Mouse (Mus musculus): Measurements from ENCODE around the gene Pcsk5. TPM values are rescaled to one million over a fixed set of nuclear protein-coding genes. Genes with fewer than 3 reads are reported as not detected.

The Pcsk5 gene
- total and polyA plus RNA-seq, 3 experiments: 0.27 TPM; not detected in 2

GRCm38 (mm10) chr19:17570936-17571335 lies 266.5 kb downstream of the Pcsk5 start:
- TF ChIP-seq POLR2AphosphoS5 (IDR thresholded peaks at IDR 0.05; ENCODE audit: insufficient replicate concordance, low read depth, low read length) (no peak), TAL1 (conservative IDR thresholded peaks at IDR 0.05; ENCODE audit: low read depth, low read length) (no peak)
- H3K27me3 ChIP-seq (ENCODE audit: insufficient read depth, low read length): peaks cover 4% of the 10 kb centered on the region; the same call in 1 of the 2 replicates
- H3K9me3 ChIP-seq (replicated peaks): no peaks in the 10 kb centered on the region
- DNase-seq (ENCODE audit: low spot score) (no peak), ATAC-seq (ENCODE audit: extremely low read depth, insufficient number of reproducible peaks, low FRiP score, poor library complexity, severe bottlenecking) (no peak)
- H3K36me3 ChIP-seq (replicated peaks): no peaks in the 10 kb centered on the region
- no peaks in the 10 kb centered on the region for H3K4me1 ChIP-seq (ENCODE audit: insufficient read depth, low read depth, low read length)
- no peak overlapping the region for H3K4me3 ChIP-seq (ENCODE audit: low read depth, low read length)

GRCm38 (mm10) chr19:17567264-17567663 lies 270.2 kb downstream of the Pcsk5 start:
- Histone ChIP-seq H3K27me3 (ENCODE audit: insufficient read depth, low read length) (no peaks in the 10 kb centered on the region), H3K9me3 (replicated peaks) (no peaks in the 10 kb centered on the region), H3K4me1 (ENCODE audit: insufficient read depth, low read depth, low read length) (no peaks in the 10 kb centered on the region), H3K36me3 (replicated peaks) (no peaks in the 10 kb centered on the region), H3K4me3 (ENCODE audit: low read depth, low read length) (no peak overlapping the region)
- no peak for DNase-seq (ENCODE audit: low spot score)
- no peak for TF ChIP-seq POLR2AphosphoS5 (IDR thresholded peaks at IDR 0.05; ENCODE audit: insufficient replicate concordance, low read depth, low read length)
- no peak for TF ChIP-seq CTCF (IDR thresholded peaks at IDR 0.05; ENCODE audit: low read depth, low read length)
- no peak for TF ChIP-seq GATA1 (IDR thresholded peaks at IDR 0.05; ENCODE audit: borderline replicate concordance, low read length)
- no peak for TF ChIP-seq GATA2 (IDR thresholded peaks at IDR 0.05; ENCODE audit: borderline replicate concordance, low read depth, low read length)
- TF ChIP-seq TAL1 (conservative IDR thresholded peaks at IDR 0.05; ENCODE audit: low read depth, low read length): no peak
- no peak for ATAC-seq (ENCODE audit: extremely low read depth, insufficient number of reproducible peaks, low FRiP score, poor library complexity, severe bottlenecking)

GRCm38 (mm10) chr19:17566097-17566496 lies 271.3 kb downstream of the Pcsk5 start:
- ATAC-seq (ENCODE audit: extremely low read depth, insufficient number of reproducible peaks, low FRiP score, poor library complexity, severe bottlenecking) (no peak), DNase-seq (ENCODE audit: low spot score) (no peak)
- H3K4me1 ChIP-seq (ENCODE audit: insufficient read depth, low read depth, low read length): no peaks in the 10 kb centered on the region
- TF ChIP-seq CTCF (IDR thresholded peaks at IDR 0.05; ENCODE audit: low read depth, low read length) (no peak), GATA1 (IDR thresholded peaks at IDR 0.05; ENCODE audit: borderline replicate concordance, low read length) (no peak), TAL1 (conservative IDR thresholded peaks at IDR 0.05; ENCODE audit: low read depth, low read length) (no peak), POLR2AphosphoS5 (IDR thresholded peaks at IDR 0.05; ENCODE audit: insufficient replicate concordance, low read depth, low read length) (no peak), GATA2 (IDR thresholded peaks at IDR 0.05; ENCODE audit: borderline replicate concordance, low read depth, low read length) (no peak)
- no peak overlapping the region for H3K4me3 ChIP-seq (ENCODE audit: low read depth, low read length)
- H3K9me3 ChIP-seq (replicated peaks): no peaks in the 10 kb centered on the region
- no peaks in the 10 kb centered on the region for H3K27me3 ChIP-seq (ENCODE audit: insufficient read depth, low read length)
- H3K36me3 ChIP-seq (replicated peaks): no peaks in the 10 kb centered on the region

GRCm38 (mm10) chr19:17558764-17559163 lies 278.7 kb downstream of the Pcsk5 start:
- no peak for ATAC-seq (ENCODE audit: extremely low read depth, insufficient number of reproducible peaks, low FRiP score, poor library complexity, severe bottlenecking)
- H3K4me3 ChIP-seq (ENCODE audit: low read depth, low read length): no peak overlapping the region

GRCm38 (mm10) chr19:17555159-17555558 lies 282.3 kb downstream of the Pcsk5 start:
- no peaks in the 10 kb centered on the region for H3K9me3 ChIP-seq (replicated peaks)
- no peaks in the 10 kb centered on the region for H3K36me3 ChIP-seq (replicated peaks)
- H3K27me3 ChIP-seq (ENCODE audit: insufficient read depth, low read length): no peaks in the 10 kb centered on the region
- ATAC-seq (ENCODE audit: extremely low read depth, insufficient number of reproducible peaks, low FRiP score, poor library complexity, severe bottlenecking) (no peak), DNase-seq (ENCODE audit: low spot score) (no peak)
- TF ChIP-seq GATA1 (IDR thresholded peaks at IDR 0.05; ENCODE audit: borderline replicate concordance, low read length) (no peak), CTCF (IDR thresholded peaks at IDR 0.05; ENCODE audit: low read depth, low read length) (no peak), TAL1 (conservative IDR thresholded peaks at IDR 0.05; ENCODE audit: low read depth, low read length) (no peak), POLR2AphosphoS5 (IDR thresholded peaks at IDR 0.05; ENCODE audit: insufficient replicate concordance, low read depth, low read length) (no peak), GATA2 (IDR thresholded peaks at IDR 0.05; ENCODE audit: borderline replicate concordance, low read depth, low read length) (no peak)
- no peaks in the 10 kb centered on the region for H3K4me1 ChIP-seq (ENCODE audit: insufficient read depth, low read depth, low read length)
- no peak overlapping the region for H3K4me3 ChIP-seq (ENCODE audit: low read depth, low read length)

More at GRCm38 (mm10) chr19:17558764-17559163, 278.7 kb downstream of the Pcsk5 start:
- DNase-seq (ENCODE audit: low spot score): no peak
- TF ChIP-seq CTCF (IDR thresholded peaks at IDR 0.05; ENCODE audit: low read depth, low read length) (no peak), TAL1 (conservative IDR thresholded peaks at IDR 0.05; ENCODE audit: low read depth, low read length) (no peak), GATA2 (IDR thresholded peaks at IDR 0.05; ENCODE audit: borderline replicate concordance, low read depth, low read length) (no peak), GATA1 (IDR thresholded peaks at IDR 0.05; ENCODE audit: borderline replicate concordance, low read length) (no peak), POLR2AphosphoS5 (IDR thresholded peaks at IDR 0.05; ENCODE audit: insufficient replicate concordance, low read depth, low read length) (no peak)
- Histone ChIP-seq H3K27me3 (ENCODE audit: insufficient read depth, low read length) (no peaks in the 10 kb centered on the region), H3K4me1 (ENCODE audit: insufficient read depth, low read depth, low read length) (no peaks in the 10 kb centered on the region), H3K9me3 (replicated peaks) (no peaks in the 10 kb centered on the region), H3K36me3 (replicated peaks) (no peaks in the 10 kb centered on the region)

GRCm38 (mm10) chr19:17554571-17554970 lies 282.9 kb downstream of the Pcsk5 start:
- no peak overlapping the region for H3K4me3 ChIP-seq (ENCODE audit: low read depth, low read length)
- no peaks in the 10 kb centered on the region for H3K36me3 ChIP-seq (replicated peaks)
- TF ChIP-seq TAL1 (conservative IDR thresholded peaks at IDR 0.05; ENCODE audit: low read depth, low read length) (no peak), GATA1 (IDR thresholded peaks at IDR 0.05; ENCODE audit: borderline replicate concordance, low read length) (no peak), CTCF (IDR thresholded peaks at IDR 0.05; ENCODE audit: low read depth, low read length) (no peak), POLR2AphosphoS5 (IDR thresholded peaks at IDR 0.05; ENCODE audit: insufficient replicate concordance, low read depth, low read length) (no peak), GATA2 (IDR thresholded peaks at IDR 0.05; ENCODE audit: borderline replicate concordance, low read depth, low read length) (no peak)
- no peaks in the 10 kb centered on the region for H3K27me3 ChIP-seq (ENCODE audit: insufficient read depth, low read length)
- no peaks in the 10 kb centered on the region for H3K9me3 ChIP-seq (replicated peaks)
- no peaks in the 10 kb centered on the region for H3K4me1 ChIP-seq (ENCODE audit: insufficient read depth, low read depth, low read length)
- no peak for ATAC-seq (ENCODE audit: extremely low read depth, insufficient number of reproducible peaks, low FRiP score, poor library complexity, severe bottlenecking)
- DNase-seq (ENCODE audit: low spot score): no peak

All from G1E (cell line).